Mouse (Mus musculus): ENCODE data around the gene Vapb. TPM values are rescaled to one million over a fixed set of nuclear protein-coding genes. Genes with fewer than 3 reads are reported as not detected.
A peak's percentile ranks its signal among the peaks of the same experiment; 100 is the strongest.

Gene Vapb
- polyA plus RNA-seq, 1 experiment from 2014 or later = 10.6 TPM

DNA sequence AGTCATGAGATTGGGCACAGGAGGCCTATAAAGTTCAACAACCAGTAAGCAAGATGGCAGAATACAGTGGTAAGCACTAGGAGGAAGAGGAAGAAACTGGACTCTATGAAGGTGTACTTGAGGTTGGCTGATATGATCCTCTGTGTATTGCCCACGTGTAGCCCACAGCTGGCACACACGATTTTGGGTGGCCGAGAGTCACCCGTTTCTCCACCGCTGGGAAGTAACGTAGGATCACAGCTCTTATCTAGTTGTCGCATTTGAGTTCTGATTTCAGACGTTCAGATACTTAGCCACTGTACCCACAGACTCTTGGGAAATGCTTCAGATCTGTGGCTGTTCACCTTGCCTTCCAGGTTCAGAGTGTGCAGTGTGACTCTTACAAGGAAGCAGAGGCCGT is 921 bp downstream of the Vapb start:
- no peak for ATAC-seq (ENCODE audit: insufficient number of reproducible peaks, insufficient read depth, low FRiP score, low read depth)
- peak overlapping the region; percentile 74 to 96 for H3K4me3 ChIP-seq (ENCODE audit: control insufficient read depth in 1 of 2, insufficient read depth in 1 of 2, low read depth in 1 of 2, low read length in 2 of 2)
- peaks cover 8% of the 10 kb centered on the region for H3K36me3 ChIP-seq (ENCODE audit: control insufficient read depth, insufficient read depth, low read length)
- H3K9ac ChIP-seq (ENCODE audit: low read length) = peak overlapping the region; percentile 84
- 66% methylated on average over 9 of the region's 9 CpGs for WGBS
- peaks cover 9 to 13% of the 10 kb centered on the region in 2 experiments for H3K4me1 ChIP-seq (ENCODE audit: control insufficient read depth in 2 of 2, insufficient read depth in 2 of 2, low read length in 2 of 2)
- H3K4me2 ChIP-seq (ENCODE audit: low read length) = peak overlapping the region; percentile 90
- no peaks in the 10 kb centered on the region for H3K9me3 ChIP-seq (ENCODE audit: control insufficient read depth, low read length)
- no peaks in the 10 kb centered on the region for H3K27me3 ChIP-seq (ENCODE audit: control insufficient read depth, insufficient read depth, low read length)
- H3K27ac ChIP-seq (replicated peaks in 1 of 2; ENCODE audit: control insufficient read depth in 1 of 2, insufficient read depth in 1 of 2, low read depth in 2 of 2, low read length in 2 of 2) = no peak overlapping the region

DNA sequence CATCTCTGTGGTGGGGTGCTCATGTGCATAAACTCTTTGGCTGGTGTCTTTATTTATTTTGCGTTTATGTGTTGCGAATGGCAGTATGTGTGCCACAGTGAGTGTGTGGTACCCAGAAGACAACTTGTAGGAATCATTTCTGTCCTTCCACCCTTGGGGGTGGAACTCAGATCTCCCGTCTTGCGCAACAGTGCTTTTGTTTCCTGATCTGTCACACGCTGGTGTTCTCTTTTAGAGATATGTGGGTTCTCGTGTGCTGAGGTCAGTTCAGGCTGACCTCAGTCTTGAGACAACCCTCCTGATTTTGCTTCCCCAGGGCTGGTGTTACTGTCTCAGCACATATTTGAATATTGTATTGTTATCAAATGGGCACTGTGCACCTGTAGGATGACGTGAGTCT is 1.8 kb downstream of the Vapb start:
- Histone ChIP-seq H3K9ac (ENCODE audit: low read length) (no peak overlapping the region), H3K4me2 (ENCODE audit: low read length) (no peak overlapping the region), H3K4me1 (ENCODE audit: control insufficient read depth in 2 of 2, insufficient read depth in 2 of 2, low read length in 2 of 2) (peaks cover 9 to 13% of the 10 kb centered on the region in 2 experiments), H3K27ac (replicated peaks in 1 of 2; ENCODE audit: control insufficient read depth in 1 of 2, insufficient read depth in 1 of 2, low read depth in 2 of 2, low read length in 2 of 2) (no peak overlapping the region), H3K36me3 (ENCODE audit: control insufficient read depth, insufficient read depth, low read length) (peaks cover 8% of the 10 kb centered on the region), H3K4me3 (ENCODE audit: control insufficient read depth in 1 of 2, insufficient read depth in 1 of 2, low read depth in 1 of 2, low read length in 2 of 2) (no peak overlapping the region), H3K9me3 (ENCODE audit: control insufficient read depth, low read length) (no peaks in the 10 kb centered on the region), H3K27me3 (ENCODE audit: control insufficient read depth, insufficient read depth, low read length) (no peaks in the 10 kb centered on the region)
- 83% methylated on average over 7 of the region's 7 CpGs for WGBS
- no peak for ATAC-seq (ENCODE audit: insufficient number of reproducible peaks, insufficient read depth, low FRiP score, low read depth)

DNA sequence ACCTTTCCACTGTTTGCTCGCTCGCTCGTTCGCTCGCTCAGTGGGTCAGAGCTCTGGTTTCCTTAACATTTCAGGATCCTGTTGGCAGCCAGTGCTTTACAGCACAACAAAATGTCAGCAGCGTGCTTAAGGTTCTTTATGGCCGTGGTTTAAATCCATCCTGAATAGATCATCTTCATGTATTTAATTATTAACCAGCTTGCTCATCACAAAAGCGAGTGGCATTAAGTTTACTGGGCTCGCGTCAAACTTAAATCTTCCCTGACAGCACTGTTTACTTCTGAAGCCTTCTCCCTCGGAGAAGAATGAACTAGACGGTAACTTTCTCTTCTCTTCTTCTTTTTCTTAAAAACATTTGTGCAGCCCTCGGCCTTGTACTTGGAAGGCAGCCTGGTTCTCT is 4.8 kb downstream of the Vapb start:
- H3K9me3 ChIP-seq (ENCODE audit: control insufficient read depth, low read length) = peaks cover 3% of the 10 kb centered on the region; the same call in 1 of the 2 replicates
- H3K4me3 ChIP-seq (ENCODE audit: control insufficient read depth in 1 of 2, insufficient read depth in 1 of 2, low read depth in 1 of 2, low read length in 2 of 2) = no peak overlapping the region
- H3K27me3 ChIP-seq (ENCODE audit: control insufficient read depth, insufficient read depth, low read length) = no peaks in the 10 kb centered on the region
- ATAC-seq (ENCODE audit: insufficient number of reproducible peaks, insufficient read depth, low FRiP score, low read depth) = no peak
- WGBS = 90% methylated on average over 13 of the region's 13 CpGs
- no peak overlapping the region for H3K27ac ChIP-seq (replicated peaks in 1 of 2; ENCODE audit: control insufficient read depth in 1 of 2, insufficient read depth in 1 of 2, low read depth in 2 of 2, low read length in 2 of 2)
- no peak overlapping the region for H3K4me2 ChIP-seq (ENCODE audit: low read length)
- H3K9ac ChIP-seq (ENCODE audit: low read length) = no peak overlapping the region
- peaks cover 8% of the 10 kb centered on the region for H3K36me3 ChIP-seq (ENCODE audit: control insufficient read depth, insufficient read depth, low read length)
- peaks cover 9 to 13% of the 10 kb centered on the region in 2 experiments for H3K4me1 ChIP-seq (ENCODE audit: control insufficient read depth in 2 of 2, insufficient read depth in 2 of 2, low read length in 2 of 2)

DNA sequence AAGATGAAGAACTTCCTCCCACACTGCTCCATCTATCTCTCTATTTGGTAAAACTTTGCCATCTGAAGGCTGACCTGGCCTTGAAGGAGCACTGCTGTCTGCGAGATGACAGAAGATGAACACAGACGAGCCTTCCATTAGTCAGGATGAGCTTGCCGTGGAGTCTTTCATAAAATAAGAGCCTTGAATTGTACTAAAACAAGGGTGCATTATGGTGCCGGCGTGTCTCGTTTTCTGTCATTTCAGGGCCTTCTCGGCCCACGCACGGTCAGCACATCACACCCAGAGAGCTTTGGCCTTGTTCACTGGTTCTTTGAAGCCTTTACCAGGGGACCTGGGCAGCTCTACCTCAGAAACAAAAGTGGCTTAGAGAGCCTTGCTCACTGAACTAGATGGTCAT is 5.4 kb downstream of the Vapb start:
- Histone ChIP-seq H3K36me3 (ENCODE audit: control insufficient read depth, insufficient read depth, low read length) (peaks cover 8% of the 10 kb centered on the region), H3K27ac (replicated peaks in 1 of 2; ENCODE audit: control insufficient read depth in 1 of 2, insufficient read depth in 1 of 2, low read depth in 2 of 2, low read length in 2 of 2) (no peak overlapping the region), H3K9ac (ENCODE audit: low read length) (no peak overlapping the region), H3K4me1 (ENCODE audit: control insufficient read depth in 2 of 2, insufficient read depth in 2 of 2, low read length in 2 of 2) (peaks cover 9 to 13% of the 10 kb centered on the region in 2 experiments), H3K4me2 (ENCODE audit: low read length) (no peak overlapping the region), H3K9me3 (ENCODE audit: control insufficient read depth, low read length) (peaks cover 6% of the 10 kb centered on the region; the same call in 1 of the 2 replicates), H3K27me3 (ENCODE audit: control insufficient read depth, insufficient read depth, low read length) (no peaks in the 10 kb centered on the region), H3K4me3 (ENCODE audit: control insufficient read depth in 1 of 2, insufficient read depth in 1 of 2, low read depth in 1 of 2, low read length in 2 of 2) (no peak overlapping the region)
- ATAC-seq (ENCODE audit: insufficient number of reproducible peaks, insufficient read depth, low FRiP score, low read depth) = no peak
- 90% methylated on average over 9 of the region's 9 CpGs for WGBS

DNA sequence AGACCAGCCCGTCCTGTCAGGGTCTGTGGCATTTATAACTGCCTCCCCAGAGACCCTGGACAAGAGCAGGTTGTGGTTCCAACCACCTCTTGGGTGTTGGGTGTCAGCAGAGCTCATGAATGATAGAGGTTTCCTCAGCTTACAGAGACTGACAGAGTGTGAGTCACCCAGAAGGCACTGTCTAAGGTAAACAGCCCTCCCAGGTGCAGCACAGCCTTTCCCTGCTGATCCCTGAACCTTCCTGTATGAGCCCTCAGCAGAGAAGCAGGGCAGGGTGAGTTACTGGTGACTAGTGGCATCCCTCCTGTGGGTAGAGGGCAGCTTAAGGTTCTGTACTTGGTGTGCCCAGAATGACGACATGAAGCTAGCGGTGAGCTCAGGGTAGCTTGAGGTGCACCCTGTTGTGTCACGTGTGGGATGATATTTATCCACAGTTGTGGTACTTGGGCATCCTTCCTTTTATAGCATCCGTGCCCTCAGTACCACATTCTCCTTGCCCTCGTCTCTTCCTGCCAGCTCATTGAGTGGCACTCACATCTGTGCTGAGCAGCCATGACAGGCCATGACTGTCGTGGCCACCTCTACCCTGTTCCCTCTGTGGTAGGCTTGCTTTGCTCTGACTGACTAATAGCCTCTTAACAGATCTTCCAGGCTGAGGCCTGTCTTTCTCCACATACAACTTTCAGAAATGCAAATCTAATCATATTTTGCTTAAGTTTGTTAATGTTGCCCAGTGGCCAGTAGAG is 6.9 kb downstream of the Vapb start:
- Histone ChIP-seq H3K36me3 (ENCODE audit: control insufficient read depth, insufficient read depth, low read length) (0 out of 2 replicates have a peak, but pooled peaks cover under 1% of the 10 kb centered on the region), H3K27ac (replicated peaks in 1 of 2; ENCODE audit: control insufficient read depth in 1 of 2, insufficient read depth in 1 of 2, low read depth in 2 of 2, low read length in 2 of 2) (no peak overlapping the region), H3K4me3 (ENCODE audit: control insufficient read depth in 1 of 2, insufficient read depth in 1 of 2, low read depth in 1 of 2, low read length in 2 of 2) (no peak overlapping the region), H3K9me3 (ENCODE audit: control insufficient read depth, low read length) (peaks cover 6% of the 10 kb centered on the region; the same call in 1 of the 2 replicates), H3K27me3 (ENCODE audit: control insufficient read depth, insufficient read depth, low read length) (no peaks in the 10 kb centered on the region), H3K4me1 (ENCODE audit: control insufficient read depth in 2 of 2, insufficient read depth in 2 of 2, low read length in 2 of 2) (peaks cover 0 to 2% of the 10 kb centered on the region in 2 experiments; a peak in 2 of 4 replicates), H3K4me2 (ENCODE audit: low read length) (no peak overlapping the region), H3K9ac (ENCODE audit: low read length) (no peak overlapping the region)
- no peak for ATAC-seq (ENCODE audit: insufficient number of reproducible peaks, insufficient read depth, low FRiP score, low read depth)
- WGBS = 86% methylated on average over 7 of the region's 7 CpGs

DNA sequence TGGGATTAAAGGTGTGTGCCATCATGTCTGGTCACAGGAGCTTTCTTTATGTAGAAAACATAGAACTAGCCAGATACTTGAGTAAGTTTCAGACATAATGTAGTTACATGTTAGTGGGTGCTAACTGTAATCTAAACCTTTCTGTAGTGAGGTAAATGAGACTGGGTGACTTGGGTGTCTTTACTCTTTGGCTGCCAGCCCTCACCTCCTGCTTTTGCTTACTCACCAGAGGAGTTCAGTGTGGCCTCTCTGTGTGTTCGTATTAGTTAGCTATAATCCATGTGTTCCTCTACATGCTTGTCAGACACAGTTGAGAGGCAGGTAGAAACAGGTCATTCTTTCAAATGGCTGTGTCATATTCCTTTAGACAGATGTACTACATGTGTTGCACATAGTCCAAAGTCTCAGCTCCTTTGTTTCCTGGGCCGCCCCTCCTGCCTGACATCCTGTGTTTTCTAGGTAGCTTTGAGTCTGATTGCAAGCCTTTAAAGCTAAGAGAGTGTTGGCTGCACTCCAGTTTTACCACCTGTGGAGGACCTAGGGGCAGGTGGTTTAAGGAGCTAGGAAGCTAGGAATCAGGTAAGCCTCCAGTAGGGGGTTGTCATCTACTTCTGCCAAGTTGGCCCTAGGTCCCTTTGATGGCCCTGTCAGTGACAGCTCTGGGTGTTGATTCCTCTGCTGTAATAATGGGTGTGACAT is 11.8 kb downstream of the Vapb start:
- H3K9ac ChIP-seq (ENCODE audit: low read length) = no peak overlapping the region
- 0 out of 4 replicates have a peak, but pooled peaks cover 0 to 3% of the 10 kb centered on the region in 2 experiments for H3K4me1 ChIP-seq (ENCODE audit: control insufficient read depth in 2 of 2, insufficient read depth in 2 of 2, low read length in 2 of 2)
- ATAC-seq (ENCODE audit: insufficient number of reproducible peaks, insufficient read depth, low FRiP score, low read depth) = no peak
- H3K27me3 ChIP-seq (ENCODE audit: control insufficient read depth, insufficient read depth, low read length) = no peaks in the 10 kb centered on the region
- H3K27ac ChIP-seq (replicated peaks in 1 of 2; ENCODE audit: control insufficient read depth in 1 of 2, insufficient read depth in 1 of 2, low read depth in 2 of 2, low read length in 2 of 2) = no peak overlapping the region
- H3K9me3 ChIP-seq (ENCODE audit: control insufficient read depth, low read length) = peaks cover 6% of the 10 kb centered on the region; the same call in 1 of the 2 replicates
- no peak overlapping the region for H3K4me3 ChIP-seq (ENCODE audit: control insufficient read depth in 1 of 2, insufficient read depth in 1 of 2, low read depth in 1 of 2, low read length in 2 of 2)
- no peak overlapping the region for H3K4me2 ChIP-seq (ENCODE audit: low read length)
- H3K36me3 ChIP-seq (ENCODE audit: control insufficient read depth, insufficient read depth, low read length) = no peaks in the 10 kb centered on the region
- WGBS = 95% methylated on average over 2 of the region's 2 CpGs

DNA sequence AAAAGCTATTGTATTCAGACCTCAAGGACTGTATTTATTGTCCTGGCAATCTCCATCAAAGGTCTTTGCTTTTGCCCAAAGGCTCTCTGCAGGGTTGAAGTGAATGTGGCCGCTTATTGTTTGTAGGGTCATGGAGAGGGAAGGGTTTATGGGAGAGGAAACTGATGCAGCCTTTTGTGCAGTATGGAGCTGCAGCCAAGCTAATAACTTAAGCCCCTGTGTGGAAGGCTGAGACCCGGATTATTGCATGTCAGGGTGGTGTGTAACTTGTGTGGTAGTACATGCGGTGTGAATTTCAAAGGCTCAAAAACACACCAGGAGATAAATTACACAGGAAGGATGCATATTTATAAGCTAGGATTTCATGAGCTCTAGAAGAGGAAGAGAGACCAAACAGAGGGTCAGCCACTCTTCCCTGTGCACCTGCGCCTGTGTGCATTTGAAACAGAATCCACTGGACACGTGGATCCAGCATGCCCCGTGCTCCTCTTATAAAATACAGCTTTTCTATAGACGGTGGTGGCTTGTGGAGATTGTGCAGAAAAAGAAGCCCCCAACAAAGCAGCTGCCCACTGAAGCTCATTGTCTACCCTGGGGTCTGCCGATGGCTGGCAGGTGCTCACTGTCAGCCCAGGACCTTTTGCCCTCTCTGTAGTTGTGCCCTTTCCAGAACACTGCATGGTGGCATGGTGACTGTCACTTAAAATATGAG is 18.3 kb downstream of the Vapb start:
- H3K36me3 ChIP-seq (ENCODE audit: control insufficient read depth, insufficient read depth, low read length) = peaks cover 3% of the 10 kb centered on the region; the same call in 1 of the 2 replicates
- no peak for ATAC-seq (ENCODE audit: insufficient number of reproducible peaks, insufficient read depth, low FRiP score, low read depth)
- H3K4me1 ChIP-seq (ENCODE audit: control insufficient read depth in 2 of 2, insufficient read depth in 2 of 2, low read length in 2 of 2) = peaks cover 2 to 14% of the 10 kb centered on the region in 2 experiments; a peak in 2 of 4 replicates
- H3K4me3 ChIP-seq (ENCODE audit: control insufficient read depth in 1 of 2, insufficient read depth in 1 of 2, low read depth in 1 of 2, low read length in 2 of 2) = no peak overlapping the region
- no peak overlapping the region for H3K27ac ChIP-seq (replicated peaks in 1 of 2; ENCODE audit: control insufficient read depth in 1 of 2, insufficient read depth in 1 of 2, low read depth in 2 of 2, low read length in 2 of 2)
- H3K27me3 ChIP-seq (ENCODE audit: control insufficient read depth, insufficient read depth, low read length) = no peaks in the 10 kb centered on the region
- WGBS = 84% methylated on average over 8 of the region's 8 CpGs
- H3K4me2 ChIP-seq (ENCODE audit: low read length) = no peak overlapping the region
- H3K9ac ChIP-seq (ENCODE audit: low read length) = no peak overlapping the region; the same call in 1 of the 2 replicates
- H3K9me3 ChIP-seq (ENCODE audit: control insufficient read depth, low read length) = no peaks in the 10 kb centered on the region
